Mouse (Mus musculus) embryonic fibroblast, embryonic 13.5 days (primary cell): ENCODE measurements at regions not wholly inside any gene's neighbourhood (a gene's known extent, or its start where the extent isn't known, plus 50 kb on each side); places are given as distances from the start of the nearest gene placed in this dataset.

Experiments
- H3K27ac ChIP-seq: 2 replicates; pipeline ENCODE4 v1.5.1; 2012; ENCODE audit warnings: low read length, control low read depth, inconsistent platforms; ENCODE audit not compliant: insufficient read depth
- H3K4me1 ChIP-seq: 2 replicates; pipeline ENCODE4 v1.6.1; 2011; ENCODE audit warnings: low read length; ENCODE audit not compliant: control insufficient read depth, insufficient read depth
- H3K4me3 ChIP-seq: 2 replicates; pipeline ENCODE4 v1.5.1; 2011; ENCODE audit warnings: mild to moderate bottlenecking, control low read depth, low read length; ENCODE audit not compliant: insufficient read depth
- CTCF ChIP-seq: IDR thresholded peaks from 2 replicates; pipeline ENCODE4 v1.5.1; 2011; ENCODE audit warnings: mild to moderate bottlenecking, control low read depth, low read length, moderate library complexity, borderline replicate concordance; ENCODE audit not compliant: insufficient read depth
- POLR2A ChIP-seq: IDR thresholded peaks from 2 replicates; pipeline ENCODE4 v1.6.1; 2011; ENCODE audit warnings: low read depth, mild to moderate bottlenecking, control low read depth, low read length, moderate library complexity

GRCm38 (mm10) chr9:99800076-99800475 lies 75.9 kb downstream of the Sox14 start:
- TF ChIP-seq CTCF: no peak
- no peak for TF ChIP-seq POLR2A

GRCm38 (mm10) chr9:99799387-99800021 lies 76.5 kb downstream of the Sox14 start:
- H3K4me3 ChIP-seq: peak overlapping the region; percentile 33
- TF ChIP-seq CTCF: no peak
- no peak for TF ChIP-seq POLR2A
- H3K27ac ChIP-seq: no peak overlapping the region

More at GRCm38 (mm10) chr9:99800076-99800475, 75.9 kb downstream of the Sox14 start:
- Histone ChIP-seq H3K4me3 (peak overlapping the region; percentile 33), H3K4me1 (peaks cover 3% of the 10 kb centered on the region; the same call in 1 of the 2 replicates), H3K27ac (no peak overlapping the region)

DNA sequence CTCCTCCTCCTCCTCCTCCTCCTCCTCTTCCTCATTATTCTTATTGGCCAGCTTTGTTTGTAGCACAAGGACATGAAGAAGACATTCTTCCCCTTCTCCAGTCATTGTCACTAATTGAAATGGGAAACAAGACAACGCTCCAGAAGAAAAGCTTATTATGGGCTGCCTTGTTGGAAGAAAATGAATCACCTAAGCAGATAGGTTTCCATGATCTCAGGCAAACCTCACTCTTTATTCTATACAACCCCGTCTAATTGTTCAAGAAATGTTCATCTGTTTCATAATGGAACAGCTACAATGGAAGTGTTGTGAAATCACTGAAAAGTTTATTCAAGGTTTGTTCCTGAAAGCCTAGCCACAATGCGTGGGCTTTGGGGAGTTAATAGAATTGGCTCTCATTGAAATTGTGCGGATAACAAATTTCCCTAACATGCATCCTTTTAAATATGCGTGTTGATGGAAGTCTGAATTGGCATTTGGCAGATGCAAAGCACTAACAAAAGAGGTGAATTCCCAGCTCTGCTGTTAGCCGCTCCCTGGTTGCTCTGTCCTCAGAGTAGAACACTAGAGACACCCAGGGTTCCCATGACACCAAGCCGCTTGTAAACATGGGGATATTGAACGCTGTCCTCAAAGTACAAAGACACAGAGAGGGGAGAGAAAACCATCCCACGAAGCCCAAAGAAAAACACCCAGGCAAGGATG lies 78.8 kb downstream of the Sox14 start:
- TF ChIP-seq CTCF (no peak), POLR2A (no peak)
- Histone ChIP-seq H3K27ac (no peak overlapping the region), H3K4me1 (peaks cover 3% of the 10 kb centered on the region; the same call in 1 of the 2 replicates), H3K4me3 (no peak overlapping the region)

More at GRCm38 (mm10) chr9:99799387-99800021, 76.5 kb downstream of the Sox14 start:
- peaks cover 3% of the 10 kb centered on the region; the same call in 1 of the 2 replicates for H3K4me1 ChIP-seq

GRCm38 (mm10) chr9:99792700-99793099 lies 75.6 kb upstream of the Cldn18 start:
- no peak for TF ChIP-seq CTCF
- TF ChIP-seq POLR2A: no peak

GRCm38 (mm10) chr9:99786864-99787263 lies 69.8 kb upstream of the Cldn18 start:
- no peaks in the 10 kb centered on the region for H3K4me1 ChIP-seq
- no peak overlapping the region for H3K27ac ChIP-seq
- TF ChIP-seq CTCF (no peak), POLR2A (no peak)
- no peak overlapping the region for H3K4me3 ChIP-seq

More at GRCm38 (mm10) chr9:99792700-99793099, 75.6 kb upstream of the Cldn18 start:
- Histone ChIP-seq H3K27ac (no peak overlapping the region), H3K4me1 (no peaks in the 10 kb centered on the region), H3K4me3 (no peak overlapping the region)

DNA sequence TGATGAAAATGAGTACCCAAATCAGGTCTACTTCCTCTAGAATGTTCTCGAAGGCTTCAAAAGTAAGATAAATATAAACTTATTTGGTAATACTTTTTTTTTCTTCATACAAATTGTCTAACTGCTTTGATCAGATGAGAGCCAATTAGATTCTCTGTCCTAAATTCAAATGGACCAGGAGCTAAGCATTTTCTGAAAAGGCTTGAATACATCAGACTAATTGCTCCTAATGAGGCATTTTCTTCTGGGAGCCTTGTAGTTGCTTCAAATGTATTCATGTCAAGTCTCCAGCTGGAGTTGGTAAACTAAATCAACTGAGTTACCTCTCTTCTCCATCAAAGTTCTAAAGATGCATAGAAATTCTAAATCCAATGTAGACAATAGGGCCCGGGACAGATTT lies 66.1 kb upstream of the Cldn18 start:
- TF ChIP-seq POLR2A (no peak), CTCF (no peak)
- no peak overlapping the region for H3K27ac ChIP-seq
- H3K4me3 ChIP-seq: no peak overlapping the region
- H3K4me1 ChIP-seq: no peaks in the 10 kb centered on the region

DNA sequence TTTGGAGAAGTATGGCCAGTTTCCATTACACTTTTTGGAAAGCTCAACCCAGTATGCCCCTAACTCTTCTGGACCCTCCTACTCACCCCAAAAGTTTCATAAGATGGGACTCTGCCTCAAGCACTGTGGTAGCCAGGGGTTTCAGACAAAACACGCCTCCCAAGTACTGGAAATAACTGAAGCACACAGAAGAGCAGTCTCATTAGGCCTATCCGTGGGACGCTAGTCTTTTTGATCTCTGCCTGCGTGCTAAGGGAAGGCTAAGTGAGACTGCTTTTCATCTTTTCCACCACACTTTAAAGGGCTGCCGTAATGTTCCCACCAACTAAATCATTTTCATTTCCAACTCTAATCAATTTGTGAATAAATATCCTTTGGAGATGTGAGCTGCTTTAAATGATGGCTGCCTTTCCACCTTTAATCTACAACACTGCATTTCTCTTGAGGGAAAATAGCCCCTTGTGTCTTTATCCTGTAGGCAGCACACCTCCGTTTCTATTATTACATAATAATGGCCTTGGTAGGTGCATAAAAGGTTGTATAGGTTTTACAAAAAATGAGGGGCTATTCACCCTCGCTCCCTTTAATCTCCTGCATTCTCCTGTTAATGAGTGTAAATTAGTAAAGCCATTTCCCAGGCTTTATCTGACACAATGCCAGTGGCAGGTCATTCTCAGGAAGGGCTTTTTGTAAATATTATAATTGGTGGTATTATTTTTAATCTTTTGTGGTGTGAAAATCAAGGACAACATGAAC lies 65.5 kb upstream of the Cldn18 start:
- no peak overlapping the region for H3K27ac ChIP-seq
- no peak for TF ChIP-seq POLR2A
- TF ChIP-seq CTCF: no peak
- H3K4me3 ChIP-seq: no peak overlapping the region
- no peaks in the 10 kb centered on the region for H3K4me1 ChIP-seq

GRCm38 (mm10) chr9:99778871-99779270 lies 61.8 kb upstream of the Cldn18 start:
- no peak overlapping the region for H3K4me3 ChIP-seq
- TF ChIP-seq POLR2A (no peak), CTCF (no peak)
- H3K27ac ChIP-seq: no peak overlapping the region

DNA sequence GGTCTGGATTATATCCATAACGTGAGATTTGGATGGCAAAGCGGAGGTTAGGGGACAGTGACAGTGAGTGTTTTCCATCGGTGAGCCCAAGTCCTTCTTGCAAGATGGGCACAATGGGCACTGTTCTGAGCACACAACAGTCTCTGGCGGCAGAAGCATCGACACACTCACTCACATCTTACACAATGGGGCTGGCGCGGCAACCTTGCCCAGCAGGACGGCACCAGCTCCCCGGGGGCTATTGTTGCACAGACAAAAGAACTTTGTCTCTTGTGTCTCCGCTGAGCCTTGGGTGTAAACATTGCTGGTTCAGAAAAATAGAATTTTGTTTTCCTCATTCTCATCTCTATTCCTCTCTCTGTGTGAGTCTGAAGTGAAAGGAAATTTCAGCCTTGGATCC lies 53.6 kb upstream of the Cldn18 start:
- TF ChIP-seq CTCF: no peak
- TF ChIP-seq POLR2A: no peak
- H3K27ac ChIP-seq: no peak overlapping the region
- H3K4me1 ChIP-seq: no peaks in the 10 kb centered on the region
- no peak overlapping the region for H3K4me3 ChIP-seq

More at GRCm38 (mm10) chr9:99778871-99779270, 61.8 kb upstream of the Cldn18 start:
- H3K4me1 ChIP-seq: no peaks in the 10 kb centered on the region
